Mouse (Mus musculus) adrenal gland, adult 2 months (tissue): ENCODE measurements at regions not wholly inside any gene's neighbourhood (a gene's known extent, or its start where the extent isn't known, plus 50 kb on each side); places are given as distances from the start of the nearest gene placed in this dataset.
A peak's percentile ranks its signal among the peaks of the same experiment; 100 is the strongest.

Experiments used
- DNase-seq: peaks from one replicate; pipeline ENCODE4 v3.0.0; 2021

DNA sequence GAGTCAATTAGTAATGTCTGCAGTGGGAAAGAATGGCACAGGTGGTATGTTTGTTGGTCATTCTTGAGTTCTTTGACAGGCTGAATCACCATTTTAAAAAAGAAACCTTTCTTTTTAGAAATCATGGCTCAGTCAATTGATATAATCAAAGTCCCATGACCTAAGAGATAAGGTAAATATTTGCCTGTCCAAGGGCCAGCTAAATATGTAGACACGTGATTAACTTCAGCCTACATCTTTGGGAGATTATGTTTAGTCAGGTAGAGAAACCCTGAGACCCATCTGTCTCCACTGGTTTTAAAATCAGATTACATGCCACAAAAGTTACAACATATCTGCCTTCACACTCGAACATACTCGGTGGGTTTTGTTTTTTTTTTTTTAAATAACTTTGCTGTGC is 128.6 kb upstream of the Kazn start:
- no peak for DNase-seq

DNA sequence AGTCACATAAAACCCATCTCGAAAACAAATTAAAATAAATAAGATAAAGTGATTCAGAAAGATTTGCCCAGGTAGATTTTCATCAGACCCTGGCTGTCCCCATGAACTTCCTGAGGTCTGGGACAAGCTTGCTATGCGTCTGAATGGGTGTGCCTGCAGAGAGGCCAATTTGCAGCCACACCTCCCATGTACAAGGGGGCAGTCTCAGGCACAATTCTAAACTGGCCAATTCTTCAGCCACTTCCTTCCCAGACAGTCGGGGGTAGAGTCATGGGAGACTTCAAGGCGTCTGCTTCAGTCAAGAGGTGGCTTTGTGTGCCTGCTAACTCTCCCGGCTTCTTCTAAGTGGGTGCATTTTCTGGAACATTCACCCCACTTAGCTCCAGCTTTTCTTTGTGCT is 122.9 kb upstream of the Kazn start:
- DNase-seq: no peak

DNA sequence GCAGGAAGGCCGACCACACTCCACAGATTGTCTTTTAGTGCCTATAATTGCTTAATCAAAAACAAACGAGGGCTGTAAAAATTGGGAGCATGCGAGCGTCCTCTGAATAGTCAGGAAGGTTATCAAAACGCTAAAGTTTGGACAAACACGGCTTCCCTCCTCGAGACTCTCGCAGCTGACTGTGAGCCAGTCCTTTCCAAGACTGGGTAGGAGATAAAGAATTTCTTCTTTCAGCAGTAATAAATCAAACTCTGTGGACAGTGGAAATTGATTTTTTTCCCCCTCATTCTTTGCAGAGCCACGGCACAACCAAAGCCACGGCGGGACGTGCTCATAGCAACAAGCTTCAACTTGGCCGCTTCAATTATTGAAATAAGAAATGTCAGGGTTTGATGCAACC is 119.7 kb upstream of the Kazn start:
- no peak for DNase-seq

DNA sequence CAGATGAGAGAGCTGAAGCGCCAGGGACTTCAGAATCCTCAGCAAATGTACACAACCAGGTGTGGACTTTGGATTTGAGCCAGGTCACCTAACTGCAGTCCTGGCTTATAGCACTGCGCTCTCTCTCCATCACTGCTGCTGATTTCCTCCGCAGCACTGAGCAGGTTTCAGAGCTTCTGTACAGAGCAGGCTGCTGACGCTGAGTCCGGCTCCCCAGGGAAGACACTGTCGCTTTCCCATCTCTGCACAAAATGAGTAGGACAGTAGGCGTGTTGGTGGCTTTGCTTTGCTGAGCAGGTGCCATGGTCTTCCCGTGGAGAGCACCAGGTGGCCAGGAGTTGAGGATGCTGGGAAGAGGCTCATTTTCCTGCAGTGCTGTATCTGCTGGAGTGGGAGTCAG is 116.2 kb upstream of the Kazn start:
- no peak for DNase-seq

DNA sequence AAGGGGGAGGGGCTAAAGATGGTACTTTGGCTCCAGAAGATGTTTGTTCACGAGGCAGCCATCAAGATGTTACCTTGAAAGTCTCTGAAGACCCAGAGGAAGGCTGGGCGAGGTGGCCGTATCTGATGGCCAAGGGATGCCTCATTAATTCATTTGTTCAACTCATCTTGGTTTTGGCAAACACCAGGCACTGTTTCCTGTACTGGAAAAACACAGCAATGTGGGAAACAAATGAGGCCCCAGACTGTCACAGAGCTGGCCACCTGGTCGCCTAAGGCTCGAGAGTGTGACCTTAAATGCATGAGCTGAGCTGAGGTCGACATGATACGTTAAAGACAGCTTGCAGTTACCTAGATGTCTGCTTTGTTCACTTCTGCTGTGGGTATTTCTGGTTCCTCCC is 114.3 kb upstream of the Kazn start:
- no peak for DNase-seq

DNA sequence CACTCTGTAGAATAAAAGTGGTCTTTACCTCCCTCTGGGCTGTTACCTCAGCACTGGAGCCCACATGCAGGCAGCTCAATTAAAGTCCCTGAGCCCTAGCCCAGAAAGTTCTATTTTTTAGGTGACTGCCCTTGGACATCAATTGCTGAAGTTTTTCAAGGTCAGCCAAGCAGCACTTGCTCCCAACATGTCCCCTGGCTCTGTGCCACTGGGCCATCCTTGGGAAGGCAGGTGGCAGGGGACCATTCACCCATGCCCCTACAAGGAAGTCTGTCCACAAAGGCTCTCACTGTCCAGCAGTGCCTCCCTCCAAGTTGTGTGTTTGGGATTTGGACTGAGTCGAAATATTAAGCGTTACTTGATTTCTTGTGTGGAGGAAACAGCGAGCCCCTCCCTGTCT is 112.6 kb upstream of the Kazn start:
- DNase-seq: peak; percentile 52

DNA sequence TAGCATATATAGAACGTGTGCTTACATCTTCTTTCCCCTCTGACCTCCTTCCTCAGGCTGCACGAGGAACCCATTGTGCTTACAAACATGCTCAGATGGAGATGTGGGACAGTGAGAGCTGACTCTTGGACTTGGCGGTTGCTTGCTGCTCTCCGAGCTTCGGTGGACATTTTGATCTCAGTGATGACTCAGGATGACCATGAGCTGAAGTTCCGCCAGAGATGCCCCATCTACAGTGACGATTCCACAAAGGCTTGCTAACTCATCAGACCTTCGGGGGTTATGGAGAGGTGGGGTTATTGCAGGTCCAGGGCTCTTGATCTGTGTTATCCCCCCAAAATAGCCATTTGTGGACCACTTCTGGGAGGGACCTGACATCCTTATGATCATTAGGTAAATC is 111.8 kb upstream of the Kazn start:
- no peak for DNase-seq

DNA sequence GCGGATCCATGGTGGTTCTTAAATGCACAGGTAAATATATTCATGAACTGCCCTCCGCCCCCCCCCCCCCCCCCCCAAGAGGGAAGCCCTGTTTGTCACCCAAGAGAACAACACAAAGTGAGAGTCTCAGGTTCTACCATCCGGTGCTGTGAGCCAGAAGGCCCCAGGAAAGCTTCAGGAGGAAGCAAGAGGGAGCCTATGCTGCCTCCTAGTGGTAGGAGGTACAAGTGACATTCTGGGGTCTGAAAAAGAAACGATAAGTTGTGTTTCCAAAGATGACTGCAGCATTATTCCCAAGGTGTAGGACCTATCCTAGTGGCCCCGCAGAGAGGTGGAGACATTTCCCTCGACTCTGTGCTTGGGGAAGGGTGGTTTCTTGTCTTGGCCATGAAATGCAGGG is 109.7 kb upstream of the Kazn start:
- DNase-seq: peak; percentile 38

DNA sequence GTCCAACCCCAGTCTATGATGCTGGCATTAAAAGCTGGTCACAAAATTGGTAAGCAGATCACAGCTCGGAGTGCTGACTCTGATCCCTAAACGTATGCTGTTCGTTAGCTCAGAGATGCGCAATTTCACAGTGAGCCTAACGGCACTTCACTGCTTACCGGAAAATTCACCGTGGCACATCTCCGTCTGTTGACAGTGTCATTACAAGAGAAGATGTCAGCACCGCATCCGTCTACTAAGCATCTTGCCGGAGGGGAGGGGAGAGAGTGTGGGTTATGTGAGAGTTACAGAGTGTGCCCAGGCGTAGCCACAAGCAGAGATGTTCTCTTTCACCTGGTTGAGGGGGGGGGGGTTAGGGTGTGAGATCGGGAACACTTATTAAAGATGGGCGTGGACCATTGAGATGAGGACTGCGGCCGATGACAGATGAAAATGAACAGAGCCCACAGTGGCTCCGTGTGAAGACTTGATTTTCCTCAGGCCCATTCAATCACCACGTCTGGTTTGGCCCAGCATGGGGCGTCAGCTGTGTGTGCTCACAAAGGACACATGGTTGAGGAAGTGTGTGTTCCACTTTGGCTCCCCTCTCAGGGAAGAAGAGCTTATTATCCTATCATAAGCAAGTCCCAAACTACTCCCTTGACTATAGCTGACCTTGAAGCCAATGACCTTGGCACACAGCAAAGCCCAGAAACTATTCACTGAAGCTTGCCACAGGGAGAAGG is 103.4 kb upstream of the Kazn start:
- DNase-seq: no peak

DNA sequence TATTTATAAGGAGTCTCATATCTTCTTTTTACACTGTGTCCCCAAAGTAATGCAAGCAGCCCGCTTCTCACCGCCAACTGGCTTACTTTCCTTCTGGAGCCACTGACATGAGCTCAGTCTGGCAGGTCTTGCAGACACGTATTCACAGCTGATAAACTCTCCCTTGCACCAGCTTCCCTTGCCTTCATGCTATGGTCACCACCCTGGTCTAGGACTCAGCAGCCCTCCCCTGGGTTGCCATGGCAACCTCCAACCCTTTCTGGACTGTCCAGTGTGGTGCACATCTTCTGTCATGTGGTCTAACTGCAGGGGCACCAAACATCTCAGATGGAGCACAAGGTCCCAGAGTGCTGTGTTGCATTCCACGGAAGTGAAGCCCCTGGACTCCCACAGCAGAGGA is 102.1 kb upstream of the Kazn start:
- no peak for DNase-seq

DNA sequence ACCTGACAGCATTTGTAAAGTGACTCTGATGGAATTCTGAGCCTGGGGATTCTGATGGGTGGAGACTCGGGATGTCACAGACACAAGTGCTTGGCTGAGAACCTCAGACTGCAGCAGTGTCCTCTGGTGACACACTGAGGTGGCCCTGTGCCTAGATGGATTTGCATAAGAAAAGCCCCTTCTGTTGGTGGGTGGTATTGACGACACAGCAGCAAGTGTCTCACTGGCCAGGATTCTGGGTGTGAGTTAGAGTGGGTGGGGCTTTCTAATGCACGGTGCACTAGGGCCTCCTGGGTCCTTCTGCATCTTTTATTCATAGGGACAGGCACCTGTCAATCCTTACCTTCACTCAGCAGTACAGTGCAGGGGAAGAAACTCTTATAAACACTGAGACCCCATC is 100.9 kb upstream of the Kazn start:
- no peak for DNase-seq

DNA sequence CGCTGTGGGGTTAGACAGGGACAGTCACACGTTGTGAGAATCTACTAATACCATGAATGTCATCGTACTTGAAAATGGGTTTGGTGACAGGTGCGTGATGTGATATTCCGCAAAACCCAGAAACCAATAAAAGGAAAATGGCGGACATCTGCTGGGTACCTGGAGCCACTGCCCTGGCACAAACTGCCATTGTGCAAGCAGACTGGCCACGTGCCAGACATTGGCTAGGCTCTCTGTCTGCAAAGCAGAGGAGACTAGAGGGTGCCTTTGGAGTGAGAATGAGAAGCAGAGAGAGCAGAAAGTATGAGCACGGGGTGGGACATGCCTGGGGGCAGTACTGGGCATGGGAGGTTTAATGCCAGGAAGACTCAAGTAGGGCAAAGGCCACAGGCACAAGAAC is 98.5 kb upstream of the Kazn start:
- DNase-seq: peak; percentile 53

DNA sequence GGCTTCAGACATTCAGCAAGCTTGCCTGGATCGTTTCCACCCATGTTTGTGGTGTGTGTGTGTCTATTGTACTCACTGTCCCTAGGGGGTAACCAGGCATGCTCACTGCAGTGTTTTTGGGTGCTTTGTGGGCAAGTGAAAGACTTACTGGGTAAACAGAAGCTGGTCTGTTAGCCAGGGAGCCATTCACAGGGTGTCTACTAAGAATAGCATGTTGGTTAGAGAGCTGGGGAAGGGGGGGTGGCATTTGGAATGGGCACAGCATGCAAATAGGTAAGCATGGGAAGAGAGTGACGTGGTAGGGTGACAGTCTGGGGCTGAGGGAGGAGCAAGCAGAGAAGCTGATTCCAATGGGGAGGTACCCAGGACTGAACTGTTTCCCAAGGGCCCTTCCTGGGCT is 97.7 kb upstream of the Kazn start:
- DNase-seq: no peak

DNA sequence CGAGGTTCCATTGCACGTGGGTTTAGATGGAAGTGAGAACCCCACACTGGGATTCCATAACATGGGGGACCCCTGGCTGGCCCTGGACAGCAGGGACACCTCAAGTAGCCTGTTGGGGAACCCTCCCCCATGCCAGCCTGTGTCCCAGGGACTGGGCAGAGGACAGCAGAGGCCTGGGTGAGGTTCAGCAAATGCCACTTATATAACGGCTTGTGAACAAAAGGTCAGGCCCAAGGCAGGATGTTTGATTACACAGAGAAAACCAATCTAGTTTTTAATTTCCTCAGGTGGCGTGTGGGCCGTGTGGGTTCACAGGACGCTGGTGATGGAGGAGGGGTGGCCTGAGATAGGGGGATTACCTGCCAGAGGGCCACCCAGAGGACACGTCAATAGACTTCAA is 94.9 kb upstream of the Kazn start:
- DNase-seq: no peak

DNA sequence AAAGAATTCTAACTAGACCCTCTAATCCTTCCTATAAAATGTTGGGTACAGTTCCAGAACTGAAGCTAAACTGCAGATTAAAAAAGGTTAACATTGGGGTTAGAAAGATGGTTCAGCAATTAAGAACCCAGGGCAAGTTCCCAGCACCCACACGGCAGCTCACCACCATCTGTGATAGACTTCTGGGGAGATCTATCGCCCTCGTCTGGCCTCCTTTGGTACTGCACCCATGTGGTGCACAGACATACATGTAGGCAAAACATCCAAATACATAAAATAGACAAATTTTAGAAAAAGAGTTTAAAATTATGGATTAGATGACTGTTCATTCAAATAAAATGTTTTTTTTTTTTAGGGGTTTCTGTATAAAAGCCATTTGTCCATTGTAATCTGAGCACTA is 91.4 kb upstream of the Kazn start:
- no peak for DNase-seq

DNA sequence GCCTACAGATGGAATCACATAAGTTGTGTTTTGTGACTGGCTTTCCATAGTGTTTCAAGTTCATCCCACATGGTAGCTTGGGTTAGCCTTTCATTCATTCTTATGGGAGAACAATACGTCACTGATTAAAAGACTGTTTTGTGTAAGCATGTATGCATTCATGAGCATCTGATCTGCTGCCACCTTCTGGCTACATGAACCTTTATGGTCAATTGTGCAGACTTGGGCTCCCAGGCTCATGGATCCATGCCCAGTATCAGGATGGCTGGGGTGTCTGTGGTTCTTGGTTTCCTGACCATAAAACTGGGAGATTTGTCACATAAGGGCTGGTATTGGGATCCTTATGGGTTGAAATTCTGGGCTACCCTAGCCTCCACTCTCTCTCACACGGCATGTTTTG is 90.4 kb upstream of the Kazn start:
- DNase-seq: no peak

DNA sequence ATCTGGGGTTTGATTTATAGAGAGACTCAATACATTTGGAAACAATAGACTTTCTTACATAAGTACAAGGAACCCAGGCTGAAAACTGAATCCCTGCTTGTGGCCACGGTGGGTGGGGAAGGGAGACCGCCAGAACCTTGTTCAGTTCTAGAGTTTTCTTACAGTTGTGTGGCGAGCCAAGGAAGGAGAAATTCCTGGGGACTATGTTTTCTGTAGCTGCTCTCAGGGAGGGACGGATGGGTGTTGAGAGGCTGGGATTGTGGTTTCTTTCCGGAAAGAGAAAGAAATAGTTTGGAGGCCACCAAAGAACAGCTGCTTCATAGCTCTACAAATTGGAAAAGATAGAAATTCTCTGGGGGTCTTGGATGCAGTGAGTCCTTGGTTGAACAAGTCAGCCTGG is 87.3 kb upstream of the Kazn start:
- no peak for DNase-seq

DNA sequence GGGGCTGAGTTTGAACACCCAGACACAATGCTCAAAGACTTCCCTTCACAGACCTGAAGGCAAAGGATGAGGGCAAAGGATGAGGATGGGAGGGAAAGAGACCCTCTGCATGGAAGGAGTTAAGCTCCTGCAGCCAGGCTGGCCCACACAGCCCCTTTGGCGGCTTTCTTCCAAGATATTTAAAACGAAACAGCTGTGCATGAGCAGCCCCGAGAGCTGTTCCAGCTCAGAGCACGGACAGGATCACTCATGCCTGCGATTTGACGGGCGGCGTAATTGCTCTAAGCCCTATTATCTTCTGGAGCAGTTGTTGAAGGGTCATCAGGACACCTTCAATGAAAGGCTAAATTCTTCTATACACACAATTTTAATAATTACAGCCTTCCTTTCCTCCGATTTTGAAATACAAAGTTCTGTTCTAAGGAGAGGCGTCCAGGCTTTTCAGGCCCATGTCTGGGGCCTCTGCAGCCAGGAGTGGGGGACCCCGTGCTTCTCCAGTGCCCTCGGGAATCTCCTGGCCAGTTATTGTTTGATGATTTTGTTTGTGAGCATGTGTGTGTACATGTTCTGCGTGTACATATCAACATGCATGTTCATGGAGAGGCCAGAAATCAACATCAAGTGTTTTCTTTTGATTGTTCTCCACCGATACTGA is 82.1 kb upstream of the Kazn start:
- DNase-seq: no peak

DNA sequence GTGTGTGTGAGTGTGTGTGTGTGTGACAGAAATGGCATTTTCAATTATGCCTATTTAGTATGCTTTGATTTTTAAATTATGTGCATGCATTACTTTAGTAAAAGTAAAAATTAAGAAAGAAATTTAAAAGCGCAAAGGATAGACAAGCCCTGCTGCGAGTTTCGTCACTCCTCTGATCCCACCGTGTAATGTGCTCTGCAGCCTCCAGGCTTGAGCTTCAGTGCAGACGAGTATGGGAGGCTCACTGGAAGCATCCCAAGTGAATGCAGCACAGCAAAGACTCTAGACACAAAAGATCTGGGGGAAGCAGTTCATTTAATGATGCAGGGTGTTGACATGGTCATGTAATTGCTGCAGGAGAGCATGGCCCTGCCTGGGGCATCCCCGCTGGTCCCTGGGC is 71.1 kb upstream of the Kazn start:
- no peak for DNase-seq

DNA sequence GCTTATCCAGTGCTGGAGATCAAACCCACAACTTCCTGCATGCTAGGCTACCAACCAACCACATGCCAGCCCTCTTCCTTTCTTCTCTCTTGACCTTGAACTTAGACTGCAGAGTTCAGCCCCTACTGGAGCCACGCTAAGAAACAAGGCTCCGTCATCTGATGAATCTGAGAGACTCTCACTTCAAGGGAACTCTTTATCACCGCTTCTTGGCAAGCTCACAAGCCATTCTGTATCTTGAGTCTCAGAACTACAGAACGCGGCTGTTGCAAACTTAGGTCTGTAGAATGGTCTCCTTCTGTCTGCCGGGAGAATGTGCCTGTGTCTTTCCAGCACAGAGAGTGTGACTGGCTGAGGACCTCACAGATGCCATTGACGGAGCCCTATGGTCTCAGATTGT is 69.1 kb upstream of the Kazn start:
- DNase-seq: no peak

DNA sequence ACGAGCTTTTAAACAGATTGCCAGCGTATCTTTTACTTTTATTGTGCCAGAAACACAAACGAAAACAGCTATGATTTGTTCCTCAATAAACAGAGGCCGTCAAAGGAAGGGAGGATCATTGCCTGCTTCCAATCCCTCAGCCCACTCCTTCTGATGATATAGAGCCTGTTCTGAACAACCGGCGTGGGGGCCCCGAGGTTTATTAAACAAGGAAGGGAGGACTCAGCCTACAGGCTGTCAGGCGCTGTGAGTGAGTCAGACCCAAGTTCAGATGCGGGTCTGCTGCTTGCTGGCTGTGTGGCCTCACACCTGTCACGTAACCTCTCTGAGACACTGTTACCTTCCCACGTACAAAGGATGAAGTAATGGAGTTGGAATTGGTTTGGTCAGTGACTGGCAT is 68.1 kb upstream of the Kazn start:
- DNase-seq: no peak

DNA sequence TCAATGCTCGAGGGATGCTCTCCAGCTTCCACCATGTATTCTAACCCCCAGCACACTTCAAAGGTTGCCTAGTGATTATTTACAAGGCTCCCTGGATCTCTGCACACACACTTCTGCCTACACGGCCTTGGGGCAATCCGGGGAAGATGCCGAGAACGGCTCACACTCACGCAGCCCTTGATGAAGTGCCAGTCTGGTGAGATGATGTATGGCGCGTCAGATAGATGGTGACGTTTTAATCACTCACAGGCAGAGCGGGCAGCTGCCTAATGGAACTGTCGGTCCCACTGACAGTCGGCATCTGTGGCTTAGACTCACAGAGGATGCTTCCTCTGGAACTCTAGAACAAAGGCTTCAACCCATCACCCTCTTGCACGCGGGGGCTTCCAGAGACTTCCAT is 66.9 kb upstream of the Kazn start:
- peak; percentile 4 for DNase-seq

DNA sequence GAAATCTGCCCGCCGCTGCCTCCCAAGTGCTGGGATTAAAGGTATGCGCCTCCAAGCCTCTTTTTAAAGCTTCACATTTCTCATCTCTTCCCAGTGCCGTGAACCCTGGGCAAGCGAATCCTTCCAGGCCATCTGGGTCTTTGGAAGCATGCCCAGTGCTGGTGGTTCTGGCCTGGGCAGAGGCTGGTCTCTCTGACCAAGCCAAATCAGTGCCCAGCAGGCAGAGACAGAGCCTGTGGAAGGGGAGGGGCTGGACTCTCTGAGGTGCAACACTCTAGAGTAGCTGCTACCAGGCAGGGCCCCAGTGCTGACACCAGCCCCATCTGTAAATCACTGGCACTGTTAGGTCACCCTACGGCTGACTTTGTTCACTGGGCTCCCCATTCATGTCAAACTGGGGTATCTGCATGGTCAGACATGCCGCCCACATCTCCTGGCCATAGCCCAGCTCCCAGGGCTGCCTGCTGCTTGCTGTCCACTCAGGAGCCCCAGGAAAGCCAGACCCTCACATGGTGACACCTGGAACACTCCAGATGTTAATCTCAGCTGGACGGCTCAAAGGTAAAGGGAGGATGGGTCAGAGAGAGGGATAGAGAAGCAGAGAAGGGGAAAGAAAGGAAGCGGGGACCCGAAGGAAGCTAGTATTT is 64.3 kb upstream of the Kazn start:
- DNase-seq: peak; percentile 22

DNA sequence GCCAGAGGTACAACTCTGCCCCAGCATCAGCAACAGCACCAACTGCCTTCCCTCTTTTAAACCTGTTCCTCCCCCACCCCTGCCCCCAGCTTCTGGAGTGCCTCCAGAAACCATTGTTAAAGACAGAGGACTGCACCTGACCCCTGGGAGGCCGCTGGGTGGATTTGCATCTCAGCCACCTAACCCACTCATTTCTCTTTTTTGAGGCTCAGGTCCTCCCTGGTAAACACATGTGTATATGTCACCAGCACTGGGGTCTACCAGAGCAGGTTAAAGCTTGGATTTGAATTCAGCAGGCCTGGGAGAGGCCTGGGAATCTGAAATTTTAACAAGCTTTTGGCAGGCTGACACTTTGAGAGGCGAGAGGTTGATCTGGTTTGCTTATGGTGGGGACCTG is 63.5 kb upstream of the Kazn start:
- no peak for DNase-seq
